Mouse (Mus musculus): ENCODE results near the gene E130116L18Rik. TPM values are rescaled to one million over a fixed set of nuclear protein-coding genes. Genes with fewer than 3 reads are reported as not detected.
"Not testable (repeated sequence)": the region's sequence is repeated elsewhere in the genome, so short reads cannot be mapped to it uniquely, and the experiment has no call there.

Gene E130116L18Rik
- polyA plus RNA-seq, 1 experiment = not detected

DNA sequence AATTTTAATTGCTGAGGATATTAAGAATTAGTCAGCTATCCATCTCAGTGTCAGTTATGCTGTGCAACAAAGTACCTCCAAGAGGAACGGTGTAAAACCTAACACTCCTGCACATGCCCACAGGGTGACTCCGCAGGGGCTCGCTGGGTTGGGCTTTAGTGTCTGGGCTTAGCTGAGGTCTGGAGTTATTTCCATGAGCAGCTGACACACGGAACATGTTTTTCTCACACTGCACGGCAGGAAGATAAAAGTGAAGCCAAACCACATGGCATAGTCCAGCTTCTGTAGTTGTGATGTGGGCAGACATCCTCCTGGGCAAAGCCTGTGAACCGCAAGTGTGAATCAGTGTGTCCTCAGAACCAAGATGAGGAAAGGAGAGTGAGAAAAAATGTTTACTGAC, 7.9 kb downstream of the E130116L18Rik start:
- Histone ChIP-seq H3K4me3 (ENCODE audit: insufficient read depth, low read depth, low read length) (no peak overlapping the region), H3K4me1 (ENCODE audit: control insufficient read depth, insufficient read depth, insufficient read length, low read length) (no peaks in the 10 kb centered on the region), H3K27ac (replicated peaks; ENCODE audit: low read depth, low read length) (no peak overlapping the region)

DNA sequence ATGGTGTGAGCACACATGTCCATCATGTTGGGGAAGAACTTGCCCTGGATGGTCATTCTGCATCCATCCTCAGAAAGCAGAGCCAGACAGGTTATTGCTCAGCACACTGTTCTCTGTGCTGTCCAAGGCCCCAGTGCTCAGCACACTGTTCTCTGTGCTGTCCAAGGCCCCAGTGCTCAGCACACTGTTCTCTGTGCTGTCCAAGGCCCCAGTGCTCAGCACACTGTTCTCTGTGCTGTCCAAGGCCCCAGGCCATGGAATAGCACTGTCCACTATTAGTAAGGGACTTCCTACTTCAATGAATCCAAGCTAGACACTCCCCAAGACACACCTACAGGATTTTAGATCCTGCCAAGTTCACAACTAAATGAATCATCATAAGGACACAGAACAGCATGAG, 9.7 kb downstream of the E130116L18Rik start:
- H3K27ac ChIP-seq (replicated peaks; ENCODE audit: low read depth, low read length); H3K4me1 ChIP-seq (ENCODE audit: control insufficient read depth, insufficient read depth, insufficient read length, low read length); H3K4me3 ChIP-seq (ENCODE audit: insufficient read depth, low read depth, low read length): not testable (repeated sequence)

DNA sequence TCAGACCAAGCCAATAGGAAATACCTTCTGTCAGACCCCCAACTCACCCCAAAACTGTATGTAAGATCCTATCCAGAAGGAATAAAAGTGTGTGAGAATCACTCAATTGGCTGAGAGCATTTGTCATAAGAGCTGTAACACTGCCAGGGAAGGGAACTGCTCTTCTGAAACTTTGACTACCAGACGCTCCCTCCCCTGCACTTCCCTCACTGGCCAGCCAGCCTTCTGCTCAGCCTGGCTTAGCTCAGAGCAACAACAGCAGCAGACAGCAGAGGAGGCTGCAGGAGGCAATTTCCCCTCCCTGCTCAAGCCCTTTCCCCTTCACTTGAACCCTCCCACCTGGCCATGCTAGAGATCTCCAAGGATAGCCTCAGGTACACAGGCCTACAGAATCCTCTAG, 11.1 kb downstream of the E130116L18Rik start:
- Histone ChIP-seq H3K4me3 (ENCODE audit: insufficient read depth, low read depth, low read length) (no peak overlapping the region), H3K4me1 (ENCODE audit: control insufficient read depth, insufficient read depth, insufficient read length, low read length) (no peaks in the 10 kb centered on the region), H3K27ac (replicated peaks; ENCODE audit: low read depth, low read length) (no peak overlapping the region)

DNA sequence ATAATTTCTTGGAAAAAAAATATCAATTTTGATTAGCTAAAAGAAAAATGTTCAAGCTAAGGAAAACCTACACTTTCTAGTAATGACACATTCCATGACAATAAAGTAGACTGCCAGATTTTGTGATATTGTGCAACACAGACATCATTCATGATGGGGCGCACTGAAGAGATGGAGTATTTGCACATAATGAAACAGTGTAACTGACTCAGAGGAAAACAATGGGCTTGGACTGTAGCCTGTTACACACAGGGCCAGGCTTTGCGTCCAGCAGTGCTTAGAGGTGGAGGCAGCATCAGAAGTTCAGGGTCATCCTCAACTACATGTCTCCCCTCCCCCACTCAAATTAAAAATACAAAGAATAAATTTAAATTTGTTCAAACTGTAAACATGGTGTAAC, 32.4 kb downstream of the E130116L18Rik start:
- H3K27ac ChIP-seq (replicated peaks; ENCODE audit: low read depth, low read length) = no peak overlapping the region
- no peak overlapping the region for H3K4me3 ChIP-seq (ENCODE audit: insufficient read depth, low read depth, low read length)
- H3K4me1 ChIP-seq (ENCODE audit: control insufficient read depth, insufficient read depth, insufficient read length, low read length) = no peaks in the 10 kb centered on the region

DNA sequence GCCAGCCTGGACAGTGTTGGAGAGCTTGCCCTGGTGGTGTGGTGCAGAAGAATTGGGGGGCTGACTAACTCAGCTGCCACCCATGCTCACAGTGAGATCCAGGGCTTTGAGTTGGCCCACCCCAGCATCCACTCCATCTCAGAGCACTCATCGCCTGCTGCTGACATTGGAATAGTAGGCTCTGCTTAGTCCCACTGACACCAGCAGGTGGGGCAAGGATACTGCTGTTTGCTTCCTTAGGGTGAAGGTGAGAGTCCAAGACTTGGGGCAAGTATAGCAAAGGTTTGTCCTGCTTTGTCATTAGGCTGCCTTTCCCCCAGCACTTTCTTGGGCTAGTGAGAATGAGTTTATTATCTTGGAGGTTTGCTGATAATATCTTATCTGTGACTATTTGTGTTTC, 34.2 kb downstream of the E130116L18Rik start:
- peaks cover 3% of the 10 kb centered on the region; the same call in 1 of the 2 replicates for H3K4me1 ChIP-seq (ENCODE audit: control insufficient read depth, insufficient read depth, insufficient read length, low read length)
- no peak overlapping the region for H3K4me3 ChIP-seq (ENCODE audit: insufficient read depth, low read depth, low read length)
- H3K27ac ChIP-seq (replicated peaks; ENCODE audit: low read depth, low read length) = no peak overlapping the region

DNA sequence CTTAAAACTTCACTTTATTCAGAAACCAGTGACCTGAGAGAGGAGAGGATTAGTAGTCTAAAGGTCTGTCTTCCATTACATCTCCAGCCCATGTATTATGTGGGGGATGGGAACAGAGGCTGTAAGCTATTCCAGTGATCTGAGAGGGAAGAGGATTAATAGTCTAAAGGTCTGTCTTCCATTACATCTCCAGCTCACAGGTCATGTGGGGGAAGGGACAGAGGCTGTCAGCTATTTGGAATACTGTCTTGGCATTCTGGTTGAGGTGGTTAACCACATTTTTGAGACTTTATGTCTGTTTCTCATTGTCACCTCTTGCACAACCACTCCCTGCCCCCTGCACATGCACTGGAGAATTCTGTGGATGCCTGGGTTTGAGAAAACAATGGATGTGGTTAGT, 35.2 kb downstream of the E130116L18Rik start:
- Histone ChIP-seq H3K4me3 (ENCODE audit: insufficient read depth, low read depth, low read length) (no peak overlapping the region), H3K27ac (replicated peaks; ENCODE audit: low read depth, low read length) (no peak overlapping the region), H3K4me1 (ENCODE audit: control insufficient read depth, insufficient read depth, insufficient read length, low read length) (peaks cover 3% of the 10 kb centered on the region; the same call in 1 of the 2 replicates)

DNA sequence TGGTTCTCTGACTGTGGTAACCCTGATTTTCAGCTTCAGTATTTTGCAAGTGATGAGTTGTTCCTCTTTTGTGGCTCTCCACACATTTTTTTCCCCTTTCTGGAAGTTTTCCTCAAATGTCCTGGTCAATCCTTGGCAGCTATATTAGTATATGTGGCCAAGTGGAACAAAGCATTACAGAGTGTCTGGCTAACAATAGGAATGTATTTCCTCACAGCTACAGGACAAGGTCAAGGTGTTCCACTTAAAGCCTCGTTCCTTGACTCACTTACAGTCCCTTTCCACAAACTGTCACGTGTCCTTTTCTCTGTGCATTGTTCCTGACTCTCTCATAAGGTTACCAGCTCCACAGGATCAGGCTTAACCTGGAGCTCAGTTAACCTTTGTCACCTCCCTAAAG, 38.4 kb downstream of the E130116L18Rik start:
- peaks cover 3% of the 10 kb centered on the region for H3K4me1 ChIP-seq (ENCODE audit: control insufficient read depth, insufficient read depth, insufficient read length, low read length)
- no peak overlapping the region for H3K27ac ChIP-seq (replicated peaks; ENCODE audit: low read depth, low read length)
- no peak overlapping the region for H3K4me3 ChIP-seq (ENCODE audit: insufficient read depth, low read depth, low read length)

DNA sequence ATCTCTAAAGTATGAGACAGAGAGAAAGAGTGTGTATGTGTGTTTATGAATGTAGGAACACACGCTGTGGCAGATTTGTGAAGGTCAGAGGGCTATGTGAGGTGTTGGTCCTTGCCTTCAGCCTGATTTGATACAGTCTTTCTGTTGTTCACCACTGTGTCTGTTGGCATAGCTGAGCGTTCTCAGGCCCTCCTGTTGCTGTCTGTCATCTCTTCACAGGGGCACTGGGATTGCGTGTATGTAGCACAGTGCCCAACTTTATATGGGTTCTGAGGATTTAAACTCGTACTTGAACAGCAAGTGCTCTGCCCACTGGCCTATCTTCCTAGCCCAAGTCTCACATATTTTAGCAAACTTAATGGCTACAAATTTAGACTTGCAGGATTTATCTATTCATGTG, 39.4 kb downstream of the E130116L18Rik start:
- Histone ChIP-seq H3K27ac (replicated peaks; ENCODE audit: low read depth, low read length) (no peak overlapping the region), H3K4me1 (ENCODE audit: control insufficient read depth, insufficient read depth, insufficient read length, low read length) (peaks cover 3% of the 10 kb centered on the region), H3K4me3 (ENCODE audit: insufficient read depth, low read depth, low read length) (no peak overlapping the region)

DNA sequence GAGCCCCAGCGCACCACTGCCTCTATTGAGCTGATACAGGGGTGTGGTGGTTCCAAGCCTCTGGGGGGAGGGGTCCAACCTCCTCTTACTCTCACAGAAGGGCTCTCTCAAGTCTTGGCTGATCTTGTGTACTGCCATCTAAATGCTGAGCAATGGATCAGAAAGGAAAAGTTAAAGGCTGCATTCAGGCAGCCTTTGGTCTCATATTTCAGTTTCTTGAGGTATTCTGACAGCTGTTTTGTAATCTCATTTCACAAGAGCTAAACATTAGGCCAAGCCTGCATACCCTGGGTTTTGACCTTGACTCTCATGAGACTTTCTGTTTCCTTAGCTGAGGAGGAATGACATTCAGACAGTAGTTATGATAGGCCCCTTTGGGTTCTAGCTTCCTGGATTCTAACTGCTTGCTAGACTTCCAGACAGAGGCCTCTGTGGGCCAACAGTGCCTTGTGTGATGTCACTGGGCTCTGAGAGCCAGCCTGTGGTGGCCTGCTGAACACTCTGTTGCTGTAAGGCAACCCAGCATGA, 41.9 kb downstream of the E130116L18Rik start, which contains the start of gene Galntl5:
Galntl5 (plus strand) TSS at position 457 of the 528 bp plus-strand sequence.
- Histone ChIP-seq H3K27ac (replicated peaks; ENCODE audit: low read depth, low read length) (peak within 1 kb of the TSS; percentile 52), H3K4me1 (ENCODE audit: control insufficient read depth, insufficient read depth, insufficient read length, low read length) (peaks cover 3% of the 10 kb centered on the region), H3K4me3 (ENCODE audit: insufficient read depth, low read depth, low read length) (no peak within 1 kb of the TSS)

DNA sequence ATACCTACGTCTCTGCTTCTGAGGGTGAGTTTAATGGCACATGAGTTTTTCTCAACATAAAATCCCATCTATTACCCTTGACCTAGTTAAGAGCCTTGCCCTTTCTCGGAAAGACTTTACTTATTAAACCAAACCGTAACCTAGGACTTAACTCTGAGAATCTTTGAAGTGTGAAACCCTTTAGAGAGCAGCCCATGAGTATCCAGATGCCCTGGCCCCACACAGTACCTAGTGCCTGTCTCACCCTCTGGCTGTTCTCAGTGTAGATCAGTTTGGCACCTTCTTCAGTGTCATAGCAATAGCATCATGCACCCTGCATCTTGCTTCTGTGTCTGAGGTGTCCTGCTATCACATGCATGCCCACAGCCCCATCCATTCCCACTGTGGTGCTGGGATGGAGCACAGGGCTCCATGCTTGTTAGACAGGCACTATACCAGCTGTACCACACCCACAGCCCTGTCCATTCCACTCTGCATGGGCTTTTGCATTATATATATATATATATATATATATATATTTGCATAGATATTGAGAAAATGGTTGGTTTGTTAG, 42.9 kb downstream of the E130116L18Rik start:
- Histone ChIP-seq H3K4me1 (ENCODE audit: control insufficient read depth, insufficient read depth, insufficient read length, low read length) (peaks cover 3% of the 10 kb centered on the region), H3K4me3 (ENCODE audit: insufficient read depth, low read depth, low read length) (no peak overlapping the region), H3K27ac (replicated peaks; ENCODE audit: low read depth, low read length) (no peak overlapping the region)

DNA sequence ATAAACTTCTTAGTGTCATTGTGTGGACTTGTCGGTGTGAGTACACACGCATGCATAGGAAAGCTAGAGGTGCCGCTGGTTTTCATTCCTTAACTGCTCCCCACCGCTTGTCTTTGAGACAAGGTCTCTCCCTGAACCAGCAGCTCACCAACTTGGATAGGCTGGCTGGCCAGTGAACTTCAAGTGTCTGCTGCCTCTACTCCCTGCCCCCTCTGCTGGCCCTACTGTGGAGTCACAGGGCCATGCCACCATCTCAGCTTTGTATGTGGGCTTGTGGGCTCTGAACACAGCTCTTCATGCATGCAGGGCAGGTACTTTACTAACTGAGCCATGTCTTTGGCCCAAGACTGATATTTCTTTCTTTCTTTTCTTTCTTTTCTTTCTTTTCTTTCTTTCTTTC, 43.7 kb downstream of the E130116L18Rik start:
- Histone ChIP-seq H3K4me3 (ENCODE audit: insufficient read depth, low read depth, low read length) (no peak overlapping the region), H3K4me1 (ENCODE audit: control insufficient read depth, insufficient read depth, insufficient read length, low read length) (no peaks in the 10 kb centered on the region; the same call in 1 of the 2 replicates), H3K27ac (replicated peaks; ENCODE audit: low read depth, low read length) (no peak overlapping the region)

DNA sequence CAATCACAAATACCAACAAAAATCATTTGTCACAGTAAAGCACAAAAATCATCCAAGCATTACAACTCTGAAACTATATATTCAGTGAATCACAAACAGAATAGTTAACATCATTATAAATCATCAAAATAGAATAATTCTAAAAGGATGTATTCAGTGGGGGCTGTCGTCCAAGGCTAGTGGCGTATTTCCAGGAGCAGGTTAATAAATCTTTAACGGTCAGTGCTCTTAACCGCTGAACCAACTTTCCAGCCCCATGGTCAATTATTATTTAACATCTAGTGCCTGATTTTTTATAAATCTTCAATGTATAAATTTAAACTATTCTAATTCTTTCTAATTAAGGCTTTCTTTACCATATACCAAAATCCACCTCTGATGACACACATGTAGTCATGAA, 44.4 kb downstream of the E130116L18Rik start:
- not testable (repeated sequence) for H3K4me1 ChIP-seq (ENCODE audit: control insufficient read depth, insufficient read depth, insufficient read length, low read length); H3K27ac ChIP-seq (replicated peaks; ENCODE audit: low read depth, low read length); H3K4me3 ChIP-seq (ENCODE audit: insufficient read depth, low read depth, low read length)

DNA sequence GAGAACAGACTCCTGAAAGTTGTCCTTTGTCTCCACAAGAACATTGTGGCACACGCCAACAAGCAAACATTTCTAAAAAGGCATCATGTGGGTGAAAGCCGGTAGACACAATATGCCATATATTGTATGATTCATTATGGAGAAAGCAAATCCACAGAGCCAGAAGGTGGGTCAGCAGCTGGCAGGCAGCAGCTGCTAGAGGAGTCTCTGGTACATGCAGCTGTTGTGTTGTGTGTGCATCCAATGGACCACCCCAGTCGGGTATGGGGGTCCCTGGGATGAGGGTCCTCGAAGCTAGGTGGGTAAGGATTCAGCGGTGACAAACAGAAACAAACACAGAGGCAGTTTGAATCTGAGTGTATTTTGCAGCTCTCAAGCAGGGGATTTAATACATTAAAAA, 45.0 kb downstream of the E130116L18Rik start:
- not testable (repeated sequence) for H3K4me1 ChIP-seq (ENCODE audit: control insufficient read depth, insufficient read depth, insufficient read length, low read length); H3K27ac ChIP-seq (replicated peaks; ENCODE audit: low read depth, low read length); H3K4me3 ChIP-seq (ENCODE audit: insufficient read depth, low read depth, low read length)

Other genes with a start within 250 kb of the E130116L18Rik start
- gene Prkag2, start 122.5 kb downstream of the E130116L18Rik start, polyA plus RNA-seq (2012; ENCODE audit: insufficient read depth, insufficient read length, missing spikeins) = 32.6 and 60.2 TPM in 2 replicates
- not detected in 2 replicates for gene Galntl5, start 41.7 kb downstream of the E130116L18Rik start, polyA plus RNA-seq (2012; ENCODE audit: insufficient read depth, insufficient read length, missing spikeins)
- gene Galnt11, start 1.2 kb downstream of the E130116L18Rik start, polyA plus RNA-seq (2012; ENCODE audit: insufficient read depth, insufficient read length, missing spikeins) = 8.6 and 10.5 TPM in 2 replicates